Mouse (Mus musculus): ENCODE results near the gene Fam53b.
A peak's percentile ranks its signal among the peaks of the same experiment; 100 is the strongest.

Fam53b gene

GRCm38 (mm10) chr7:132734222-132734621 lies 79.5 kb downstream of the Fam53b start:
- DNase-seq, result no peak

GRCm38 (mm10) chr7:132733521-132733920 lies 80.2 kb downstream of the Fam53b start:
- no peak for DNase-seq

- no peak for DNase-seq
Observed at GRCm38 (mm10) chr7:132732136-132732789, 81.4 kb downstream of the Fam53b start.

GRCm38 (mm10) chr7:132731558-132731957 lies 82.1 kb downstream of the Fam53b start:
- DNase-seq, result no peak

DNA sequence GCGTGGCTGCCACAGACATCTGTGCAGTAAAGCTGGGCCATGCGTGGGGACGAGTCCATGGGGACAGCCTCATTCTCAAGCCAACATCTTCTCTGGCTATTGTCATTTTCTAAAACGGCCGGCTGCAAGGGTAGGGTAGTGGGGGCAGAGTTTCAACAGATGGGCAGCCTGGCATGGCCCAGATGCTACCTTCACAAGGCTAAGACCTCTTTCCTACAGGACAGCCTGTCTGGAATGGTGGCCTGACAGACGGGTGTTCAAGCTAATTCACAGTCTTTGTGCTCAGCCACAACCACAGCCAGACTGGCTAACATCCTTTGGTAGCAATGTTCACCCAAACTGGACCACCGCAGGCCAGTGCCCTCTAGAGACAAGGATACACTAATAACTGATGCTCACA lies 83.2 kb downstream of the Fam53b start:
- DNase-seq, result no peak

DNA sequence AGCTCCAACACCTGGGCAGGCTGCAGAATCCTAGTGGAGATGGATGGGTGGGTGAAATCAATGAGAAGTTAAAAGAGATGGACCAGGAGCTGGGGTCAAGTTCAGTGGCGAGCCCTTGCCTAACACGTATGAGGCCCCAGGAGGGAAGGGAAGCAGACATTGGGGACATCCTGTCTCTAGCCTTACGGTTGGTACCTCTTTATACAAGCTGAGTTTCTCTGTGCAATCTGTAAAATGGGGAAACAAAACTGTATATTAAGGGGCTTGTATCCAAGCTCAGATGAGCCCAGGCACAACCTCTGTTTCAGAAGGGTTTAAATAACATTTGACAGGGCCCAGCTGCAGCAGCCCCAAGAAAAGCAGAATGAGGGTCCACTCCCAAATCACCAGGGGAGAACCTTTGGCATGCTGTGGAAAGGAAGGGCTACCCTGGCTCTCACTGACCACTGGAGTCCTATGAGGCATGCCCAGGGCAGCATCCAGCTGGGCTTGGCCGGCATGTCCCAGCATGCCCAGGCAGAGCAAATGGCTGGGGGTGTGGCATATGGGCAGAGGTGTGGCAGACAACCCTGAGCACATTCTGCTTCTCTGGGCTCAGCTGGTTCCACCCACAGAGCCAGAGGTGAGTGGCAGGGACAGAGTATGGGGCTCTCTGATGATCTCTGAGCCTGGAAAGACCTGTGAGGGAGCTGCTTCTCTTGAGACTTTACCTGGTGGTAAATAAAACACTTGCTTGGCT lies 84.4 kb downstream of the Fam53b start:
- DNase-seq, result no peak

GRCm38 (mm10) chr7:132726106-132726861 lies 87.4 kb downstream of the Fam53b start:
- DNase-seq, result no peak

- DNase-seq, result peak; percentile 71
Observed at GRCm38 (mm10) chr7:132724501-132725062, 89.1 kb downstream of the Fam53b start.

GRCm38 (mm10) chr7:132723906-132724305 lies 89.8 kb downstream of the Fam53b start:
- peak; percentile 98 for DNase-seq

DNA sequence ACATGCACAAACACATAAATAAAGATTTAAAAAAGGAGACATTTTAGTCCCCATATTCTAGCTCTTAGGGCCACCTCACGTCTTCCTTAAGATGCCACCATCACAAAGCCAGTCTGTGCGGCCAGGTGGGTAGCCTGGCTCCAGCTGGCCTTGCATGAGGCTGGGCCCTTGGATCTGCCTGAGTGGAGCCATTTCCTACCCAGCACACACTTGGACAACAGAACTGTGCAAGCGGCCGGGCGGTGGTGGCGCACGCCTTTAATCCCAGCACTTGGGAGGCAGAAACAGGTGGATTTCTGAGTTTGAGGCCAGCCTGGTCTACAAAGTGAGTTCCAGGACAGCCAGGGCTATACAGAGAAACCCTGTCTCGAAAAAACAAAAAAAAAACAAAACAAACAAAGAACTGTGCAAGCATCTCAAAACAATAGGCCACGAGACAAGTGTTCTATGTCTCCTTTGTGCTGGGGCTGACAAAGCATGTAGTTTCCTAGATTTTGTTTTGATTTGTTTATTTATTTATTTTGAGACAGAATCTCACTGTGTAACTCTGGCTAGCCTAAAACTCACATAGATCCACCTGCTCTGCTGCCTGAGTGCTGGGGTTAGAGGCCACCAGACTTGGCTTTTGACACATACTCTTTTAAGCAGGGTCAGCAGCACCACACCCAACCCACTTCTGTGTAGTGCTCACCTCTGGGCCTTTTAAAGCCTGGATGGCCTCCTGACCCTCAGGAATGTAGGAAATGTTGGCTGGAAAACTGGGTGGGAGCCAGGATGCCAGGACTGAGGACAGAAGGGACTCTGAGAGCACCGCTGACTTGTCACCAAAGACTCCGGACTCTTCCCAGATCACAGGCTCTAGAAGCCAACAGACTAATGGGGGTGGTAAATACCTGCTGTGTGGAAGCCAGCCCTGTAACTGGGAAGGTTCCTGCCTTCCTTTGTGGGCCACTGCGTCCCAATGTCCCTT lies 91.0 kb downstream of the Fam53b start:
- peak; percentile 76 for DNase-seq

DNA sequence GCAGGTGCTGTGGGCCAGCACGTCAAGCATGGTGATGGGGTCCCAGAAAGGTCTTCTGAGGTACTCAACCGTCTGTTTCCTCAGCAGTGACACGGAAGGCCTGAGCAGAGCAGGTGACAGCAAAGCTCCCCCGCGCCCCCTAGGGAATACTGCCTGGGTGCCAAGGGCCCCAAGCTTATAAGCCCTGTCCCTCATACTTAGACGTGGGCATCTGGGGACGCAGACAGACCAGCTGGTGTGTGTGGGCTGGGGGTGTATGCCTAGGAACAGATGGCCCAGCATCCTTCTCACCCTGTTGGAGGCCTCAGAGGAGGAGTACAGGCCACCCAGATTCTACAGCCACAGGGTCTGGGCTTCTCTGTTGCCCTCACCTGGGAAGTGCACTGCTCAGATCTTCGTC lies 93.1 kb downstream of the Fam53b start:
- DNase-seq, result peak; percentile 90

DNA sequence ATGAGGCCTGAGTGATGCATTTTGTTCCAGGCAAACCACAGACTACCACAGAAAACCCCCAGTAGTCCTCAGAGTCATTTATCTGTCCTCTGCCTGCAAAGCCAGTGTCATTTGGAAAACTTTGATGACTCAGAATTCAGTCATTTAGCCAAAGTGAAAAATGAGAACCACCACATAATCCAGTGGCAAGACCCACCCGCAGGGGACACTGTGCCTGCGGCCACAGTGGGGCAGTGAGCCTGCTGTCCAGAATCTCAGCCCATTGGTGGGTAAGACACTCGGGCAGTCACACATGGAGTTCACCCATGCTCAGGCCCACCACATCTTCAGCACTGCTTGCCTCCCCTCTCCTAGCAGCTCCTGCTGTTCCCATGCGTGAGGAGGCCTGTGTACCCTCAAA lies 94.1 kb downstream of the Fam53b start:
- peak; percentile 40 for DNase-seq

DNA sequence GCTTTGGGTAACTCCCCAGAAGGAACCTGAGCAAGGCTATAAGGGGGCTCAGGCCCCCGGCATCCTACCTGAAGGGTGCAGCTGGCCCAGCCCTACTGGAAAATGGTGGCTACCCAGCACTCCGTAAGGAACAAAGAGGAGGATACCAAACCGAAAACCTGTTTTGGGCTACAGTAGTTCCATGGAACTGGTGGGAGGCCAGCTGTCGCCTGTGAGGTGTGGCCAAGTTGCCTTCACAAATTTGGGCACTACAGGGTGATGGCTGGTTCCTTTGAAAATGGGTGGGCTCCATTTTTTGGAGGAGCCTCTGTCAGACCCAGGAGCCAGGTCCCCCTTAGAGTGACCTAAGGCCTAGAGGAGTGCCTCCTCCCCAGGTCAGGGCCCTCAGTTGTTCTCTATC lies 98.4 kb downstream of the Fam53b start:
- peak; percentile 44 for DNase-seq

GRCm38 (mm10) chr7:132714236-132714923 lies 99.3 kb downstream of the Fam53b start:
- DNase-seq, result peak; percentile 77

GRCm38 (mm10) chr7:132713483-132714126 lies 100.1 kb downstream of the Fam53b start:
- peak; percentile 58 for DNase-seq

GRCm38 (mm10) chr7:132712956-132713355 lies 100.7 kb downstream of the Fam53b start:
- DNase-seq, result peak; percentile 41

- no peak for DNase-seq
Observed at GRCm38 (mm10) chr7:132712044-132712708, 101.5 kb downstream of the Fam53b start.

GRCm38 (mm10) chr7:132711579-132711978 lies 102.1 kb downstream of the Fam53b start:
- DNase-seq, result no peak

DNA sequence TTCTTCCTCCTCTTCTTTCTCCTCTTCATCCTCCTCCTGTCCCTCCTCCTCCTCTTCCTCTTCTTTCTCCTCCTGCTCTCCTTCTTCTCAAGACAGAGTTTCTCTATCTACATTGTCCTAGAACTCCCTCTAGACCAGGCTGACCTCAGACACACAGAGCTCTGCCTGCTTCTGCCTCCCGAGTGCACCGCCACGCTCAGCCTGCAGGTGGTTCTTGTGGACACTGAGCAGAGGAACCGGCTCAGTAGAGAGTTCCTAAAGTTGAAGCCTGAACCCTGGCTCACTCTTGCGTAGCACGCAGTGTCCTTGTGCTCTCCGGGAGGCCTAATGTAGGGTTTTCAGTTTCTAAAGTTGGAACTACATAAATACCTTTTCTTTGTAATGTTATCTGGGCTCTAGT lies 108.6 kb downstream of the Fam53b start:
- DNase-seq, result no peak

DNA sequence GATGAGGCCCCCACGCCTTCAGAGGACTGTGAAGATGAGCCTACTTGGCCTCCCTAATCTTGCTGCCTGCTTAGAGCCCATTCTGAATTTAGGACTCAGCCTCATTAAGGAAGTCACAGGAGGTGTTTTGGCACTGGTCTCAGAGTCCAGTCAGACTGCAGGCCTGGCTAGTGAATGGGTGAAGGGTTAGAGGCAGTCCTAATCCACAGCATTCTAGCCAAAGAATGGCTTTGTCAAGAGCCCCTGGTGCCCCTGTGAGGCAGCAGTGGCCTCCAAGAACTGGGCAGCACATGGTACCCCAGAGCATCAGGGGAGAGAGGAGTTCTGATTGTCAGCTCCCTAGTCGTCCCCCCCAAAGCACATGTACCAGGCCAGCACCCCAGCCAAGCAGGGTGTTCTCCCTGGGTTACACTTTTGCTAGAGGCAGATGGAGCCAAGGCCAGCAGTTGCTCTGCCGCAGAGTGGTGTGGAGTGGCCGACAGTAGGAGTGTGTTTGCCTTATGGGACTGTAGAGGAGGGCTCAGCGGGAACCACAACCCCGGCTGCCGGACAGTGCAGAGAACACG lies 109.3 kb downstream of the Fam53b start:
- no peak for DNase-seq
